Mouse (Mus musculus) C2C12 (cell line): ENCODE data around the gene Nol10.

Experiments
- CEBPB ChIP-seq: IDR thresholded peaks from one replicate; pipeline ENCODE4 v1.6.1; 2011; ENCODE audit warnings: low read depth, mild to moderate bottlenecking, control low read depth, moderate library complexity
- CTCF ChIP-seq: IDR thresholded peaks from one replicate; pipeline ENCODE4 v1.5.1; 2011; ENCODE audit not compliant: control insufficient read depth, insufficient read depth, insufficient read length
- FOSL1 ChIP-seq: IDR thresholded peaks from one replicate; pipeline ENCODE4 v1.8.0; 2011; ENCODE audit warnings: mild to moderate bottlenecking, low read length; ENCODE audit not compliant: poor library complexity, insufficient read depth, severe bottlenecking
- MAX ChIP-seq: IDR thresholded peaks from one replicate; pipeline ENCODE4 v1.6.1; 2011; ENCODE audit warnings: mild to moderate bottlenecking, control low read depth
- MYOD1 ChIP-seq: IDR thresholded peaks from one replicate; pipeline ENCODE4 v1.6.1; 2011; ENCODE audit warnings: low read depth; ENCODE audit not compliant: control insufficient read depth, insufficient read length
- USF1 ChIP-seq: IDR thresholded peaks from one replicate; pipeline ENCODE4 v1.6.1; 2011; ENCODE audit warnings: low read depth, mild to moderate bottlenecking, control low read depth, moderate library complexity

DNA sequence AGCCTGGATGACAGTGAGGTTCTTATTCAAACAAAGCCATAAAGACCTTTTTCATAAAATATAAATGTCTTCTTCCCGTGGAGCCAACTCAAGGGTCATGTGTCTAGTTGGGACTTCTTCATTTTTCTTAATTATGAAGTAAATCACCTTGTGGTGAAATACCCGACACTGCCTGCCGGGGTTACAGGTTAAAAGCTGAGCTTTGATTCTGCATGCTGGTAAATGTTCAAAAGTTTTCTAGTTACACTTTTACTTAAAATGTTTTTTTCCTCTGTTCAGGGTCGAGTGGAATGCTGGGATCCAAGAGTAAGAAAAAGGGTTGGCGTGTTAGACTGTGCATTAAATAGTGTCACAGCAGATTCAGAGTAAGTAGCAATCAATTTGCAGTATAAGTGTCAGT is 14.1 kb downstream of the Nol10 start:
- TF ChIP-seq CTCF (no peak), MAX (no peak), CEBPB (no peak), FOSL1 (no peak), USF1 (no peak), MYOD1 (no peak)
